Comparison of ENCODE assay signal across 14 mouse cellular contexts in genomic region chr19:28503011-28503410, GRCm38 (mm10).
DNase-seq lines count a peak whose midpoint lies in the region; ATAC-seq and TF ChIP-seq lines count a peak whose summit lies in the region.
"Had no signal": no experiment of that assay in that cellular context is flagged by ENCODE, and none has a peak within 500 bp of the region (broad histone marks: within the 10 kb centered on the region; RNA-seq: fewer than 3 reads in every experiment).

No protein-coding gene starts in this region.

- ATAC-seq in liver, postnatal 0 days: no peak
- ATAC-seq in hindbrain, embryonic 16.5 days: no peak
- ATAC-seq: lung, postnatal 0 days; midbrain, embryonic 15.5 days had no signal

- no peak for TF ChIP-seq CTCF in left cerebral cortex, adult 2 months (IDR thresholded peaks at IDR 0.05)
- no peak for TF ChIP-seq CTCF in liver, postnatal 0 days (IDR thresholded peaks at IDR 0.05; ENCODE audit: low read depth)

- no peak overlapping the region for H3K4me2 ChIP-seq in liver, postnatal 0 days (ENCODE audit: low read depth, low read length)
- H3K4me2 ChIP-seq in hindbrain, embryonic 16.5 days (ENCODE audit: low read length): no peak overlapping the region
- H3K4me2 ChIP-seq: hindbrain, embryonic 13.5 days; limb, embryonic 15.5 days; midbrain, embryonic 15.5 days had no signal

- DNase-seq in heart, adult 11 months: peak; percentile 79
- no peak for DNase-seq in heart, postnatal 10 days
- peak; percentile 68 to 82 for DNase-seq in frontal cortex, postnatal 36 days (ENCODE audit: low spot score in 2 of 2)
- peak; percentile 47 to 70 for DNase-seq in left cerebral cortex, adult 2 months (ENCODE audit: extremely low spot score in 1 of 2, low spot score in 2 of 2)
- peak; percentile 62 to 76 for DNase-seq in right cerebral cortex, postnatal 10 days (ENCODE audit: low spot score in 2 of 2)
- no peak for DNase-seq in adrenal gland, adult 18-20 months (ENCODE audit: low spot score in 2 of 2)
- DNase-seq in liver, postnatal 0 days: no peak
- DNase-seq: cerebellum, adult 9-11 months had no signal

- H3K4me1 ChIP-seq in liver, postnatal 0 days (ENCODE audit: insufficient read depth): no peaks in the 10 kb centered on the region
- no peaks in the 10 kb centered on the region for H3K4me1 ChIP-seq in hindbrain, embryonic 16.5 days (ENCODE audit: control insufficient read depth, insufficient read depth, low read depth, low read length)
- H3K4me1 ChIP-seq: forebrain, embryonic 10.5 days; hindbrain, embryonic 13.5 days; limb, embryonic 15.5 days had no signal

- no peak overlapping the region for H3K9ac ChIP-seq in liver, postnatal 0 days (replicated peaks)
- H3K9ac ChIP-seq in hindbrain, embryonic 16.5 days (ENCODE audit: low read depth, low read length): no peak overlapping the region
- H3K9ac ChIP-seq: hindbrain, embryonic 13.5 days; limb, embryonic 15.5 days; midbrain, embryonic 15.5 days had no signal

- TF ChIP-seq EP300 in liver, postnatal 0 days (IDR thresholded peaks at IDR 0.05; ENCODE audit: low read depth): no peak

- WGBS in liver, postnatal 0 days (ENCODE audit: insufficient replicate concordance): 67% methylated on average over 12 of the region's 12 CpGs
- 82% methylated on average over 12 of the region's 12 CpGs for WGBS in hindbrain, embryonic 16.5 days

- intact Hi-C loops in heart, postnatal 10 days (cut with DNase I): no loop called here
- intact Hi-C loops in left cerebral cortex, adult 2 months (cut with DNase I): loop anchor here (1.0 to 5.0 kb wide), 7 partner anchors 66 to 492 kb away; partner anchors contain the start of gene Rfx3

- no peaks in the 10 kb centered on the region for H3K9me3 ChIP-seq in liver, postnatal 0 days (ENCODE audit: low read length)
- H3K9me3 ChIP-seq in hindbrain, embryonic 16.5 days (ENCODE audit: control insufficient read depth, low read length): no peaks in the 10 kb centered on the region
- H3K9me3 ChIP-seq: forebrain, embryonic 10.5 days; hindbrain, embryonic 13.5 days; limb, embryonic 15.5 days; midbrain, embryonic 15.5 days had no signal

- H3K4me3 ChIP-seq in left cerebral cortex, adult 2 months: no peak overlapping the region
- H3K4me3 ChIP-seq in liver, postnatal 0 days (ENCODE audit: low read depth, low read length): no peak overlapping the region
- no peak overlapping the region for H3K4me3 ChIP-seq in hindbrain, embryonic 16.5 days (ENCODE audit: low read length)
- H3K4me3 ChIP-seq: forebrain, embryonic 10.5 days; hindbrain, embryonic 13.5 days; limb, embryonic 15.5 days; midbrain, embryonic 15.5 days had no signal

- H3K36me3 ChIP-seq in liver, postnatal 0 days (replicated peaks; ENCODE audit: insufficient read depth, low read length): no peaks in the 10 kb centered on the region
- no peaks in the 10 kb centered on the region for H3K36me3 ChIP-seq in hindbrain, embryonic 16.5 days (ENCODE audit: control insufficient read depth, insufficient read depth, low read length)
- H3K36me3 ChIP-seq: forebrain, embryonic 10.5 days; hindbrain, embryonic 13.5 days; limb, embryonic 15.5 days; midbrain, embryonic 15.5 days had no signal

- H3K27me3 ChIP-seq in liver, postnatal 0 days (ENCODE audit: insufficient read depth, low read length): no peaks in the 10 kb centered on the region
- no peaks in the 10 kb centered on the region for H3K27me3 ChIP-seq in hindbrain, embryonic 16.5 days (replicated peaks; ENCODE audit: control insufficient read depth, insufficient read depth, low read length)
- H3K27me3 ChIP-seq: hindbrain, embryonic 13.5 days; limb, embryonic 15.5 days; midbrain, embryonic 15.5 days had no signal

- peak overlapping the region; percentile 18; the same call in 1 of the 2 replicates for H3K27ac ChIP-seq in left cerebral cortex, adult 2 months
- H3K27ac ChIP-seq in liver, postnatal 0 days (ENCODE audit: low read depth): no peak overlapping the region
- no peak overlapping the region for H3K27ac ChIP-seq in hindbrain, embryonic 16.5 days (ENCODE audit: low read depth, low read length)
- H3K27ac ChIP-seq: forebrain, embryonic 10.5 days; hindbrain, embryonic 13.5 days; limb, embryonic 15.5 days; midbrain, embryonic 15.5 days had no signal

Comparison
In these comparisons a context has a peak if more than half of its experiments do, and no peak if none do; other contexts are left out.
1. DNase-seq: peak in heart, adult 11 months (single experiment), frontal cortex, postnatal 36 days (2 of 2), left cerebral cortex, adult 2 months (2 of 2) and right cerebral cortex, postnatal 10 days (2 of 2); none in heart, postnatal 10 days (0 of 2), adrenal gland, adult 18-20 months (0 of 2) and liver, postnatal 0 days (single experiment).